Mouse (Mus musculus) megakaryocyte, embryonic 14.5 days (primary cell): Measurements from ENCODE around the gene Rtl10.

ENCODE experiments used
- FLI1 ChIP-seq: IDR thresholded peaks from 2 replicates; pipeline ENCODE4 v1.6.1; 2012; ENCODE audit warnings: low read length, inconsistent platforms, mixed read lengths
- GATA1 ChIP-seq: IDR thresholded peaks from 3 replicates; pipeline ENCODE4 v1.6.1; 2012; ENCODE audit warnings: mixed read lengths, low read length, inconsistent platforms, borderline replicate concordance

DNA sequence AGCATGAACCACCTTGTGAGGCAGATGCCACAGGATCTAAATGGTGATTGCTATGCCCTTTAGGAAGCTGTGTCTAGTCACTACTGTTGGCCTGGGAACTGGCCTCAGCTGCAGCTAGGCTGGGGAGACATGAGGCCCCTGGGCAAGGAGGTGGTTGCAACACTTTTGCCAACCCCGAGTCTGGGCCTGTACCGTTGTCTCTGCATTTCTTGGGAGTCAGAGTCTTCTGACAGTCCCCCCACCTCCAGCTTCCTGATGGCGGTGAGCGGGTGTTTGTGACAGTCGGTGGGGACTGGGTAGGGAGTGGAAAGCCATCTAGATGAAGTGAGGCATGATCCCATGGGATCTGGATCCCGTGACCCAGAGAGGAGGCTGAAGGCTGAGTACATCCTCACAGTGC lies 43.3 kb upstream of the Rtl10 start:
- TF ChIP-seq GATA1 (no peak), FLI1 (no peak)
